Mouse (Mus musculus): ENCODE results near the gene Brix1.
A peak's percentile ranks its signal among the peaks of the same experiment; 100 is the strongest.

The Brix1 gene

DNA sequence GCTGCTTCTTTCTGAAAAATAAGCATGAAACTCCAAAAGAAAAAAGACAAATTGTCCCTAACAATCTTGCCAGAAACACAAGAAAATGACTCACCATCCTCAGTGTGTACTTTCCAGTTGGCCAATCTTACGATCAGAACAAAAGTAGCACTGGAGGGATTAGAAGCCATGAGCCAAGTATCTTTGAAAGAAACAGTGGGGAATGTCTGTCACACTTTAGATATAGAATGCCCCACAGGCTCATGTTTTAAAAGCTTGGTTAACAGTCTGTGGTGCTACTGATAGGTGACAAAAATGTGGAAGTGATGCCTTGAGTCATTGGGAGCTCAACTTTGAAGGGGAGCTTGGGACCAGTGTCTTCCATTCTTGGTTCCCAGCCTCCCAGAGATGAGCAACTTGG lies 43.5 kb downstream of the Brix1 start:
- DNase-seq = no peak

- no peak for DNase-seq
These were observed 44.3 kb downstream of the Brix1 start for GRCm38 (mm10) chr15:10441493-10441892.

DNA sequence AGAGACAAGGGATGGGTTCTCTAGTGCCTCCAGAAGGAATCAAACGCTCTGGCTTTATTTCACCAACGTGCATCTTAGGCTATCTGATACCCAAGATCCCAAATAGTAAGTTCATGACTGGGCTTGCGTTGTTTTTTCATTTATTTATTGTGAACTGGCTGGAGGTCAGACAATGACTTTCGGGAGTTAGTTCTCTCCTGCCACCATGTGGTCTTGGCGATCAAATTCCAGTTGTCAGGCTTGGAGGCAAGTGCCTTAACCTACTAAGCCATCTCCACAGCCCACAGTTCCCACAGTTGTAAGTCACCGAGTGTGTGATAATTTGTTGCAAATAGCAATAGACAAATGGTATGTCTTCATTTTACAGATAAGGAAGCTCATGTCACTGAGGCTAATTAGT lies 45.8 kb downstream of the Brix1 start:
- DNase-seq = peak; percentile 49

GRCm38 (mm10) chr15:10436893-10437292 lies 48.9 kb downstream of the Brix1 start:
- DNase-seq = no peak

- DNase-seq = no peak
These were observed 59.0 kb downstream of the Brix1 start for GRCm38 (mm10) chr15:10426545-10427266.

GRCm38 (mm10) chr15:10426124-10426523 lies 59.6 kb downstream of the Brix1 start:
- DNase-seq = no peak
